Mouse (Mus musculus) embryonic fibroblast, embryonic 13.5 days (primary cell): ENCODE results near the gene Ube2e3. TPM values are rescaled to one million over a fixed set of nuclear protein-coding genes. Genes with fewer than 3 reads are reported as not detected.

ENCODE experiments used
- H3K27ac ChIP-seq: 2 replicates; pipeline ENCODE4 v1.5.1; 2012; ENCODE audit warnings: low read length, control low read depth, inconsistent platforms; ENCODE audit not compliant: insufficient read depth
- H3K4me1 ChIP-seq: 2 replicates; pipeline ENCODE4 v1.6.1; 2011; ENCODE audit warnings: low read length; ENCODE audit not compliant: control insufficient read depth, insufficient read depth
- H3K4me3 ChIP-seq: 2 replicates; pipeline ENCODE4 v1.5.1; 2011; ENCODE audit warnings: mild to moderate bottlenecking, control low read depth, low read length; ENCODE audit not compliant: insufficient read depth
- CTCF ChIP-seq: IDR thresholded peaks from 2 replicates; pipeline ENCODE4 v1.5.1; 2011; ENCODE audit warnings: mild to moderate bottlenecking, control low read depth, low read length, moderate library complexity, borderline replicate concordance; ENCODE audit not compliant: insufficient read depth
- POLR2A ChIP-seq: IDR thresholded peaks from 2 replicates; pipeline ENCODE4 v1.6.1; 2011; ENCODE audit warnings: low read depth, mild to moderate bottlenecking, control low read depth, low read length, moderate library complexity
- polyA plus RNA-seq: library from polyadenylated mRNA; stranded (reverse); fragments of >200 nt; gene quantifications from 2 replicates; pipeline ENCODE4 v1.2.4, GENCODE M21; 2011; ENCODE audit warnings: low read depth; ENCODE audit not compliant: missing spikeins, insufficient read length

The Ube2e3 gene
- 76.1 and 92.7 TPM in 2 replicates for polyA plus RNA-seq

DNA sequence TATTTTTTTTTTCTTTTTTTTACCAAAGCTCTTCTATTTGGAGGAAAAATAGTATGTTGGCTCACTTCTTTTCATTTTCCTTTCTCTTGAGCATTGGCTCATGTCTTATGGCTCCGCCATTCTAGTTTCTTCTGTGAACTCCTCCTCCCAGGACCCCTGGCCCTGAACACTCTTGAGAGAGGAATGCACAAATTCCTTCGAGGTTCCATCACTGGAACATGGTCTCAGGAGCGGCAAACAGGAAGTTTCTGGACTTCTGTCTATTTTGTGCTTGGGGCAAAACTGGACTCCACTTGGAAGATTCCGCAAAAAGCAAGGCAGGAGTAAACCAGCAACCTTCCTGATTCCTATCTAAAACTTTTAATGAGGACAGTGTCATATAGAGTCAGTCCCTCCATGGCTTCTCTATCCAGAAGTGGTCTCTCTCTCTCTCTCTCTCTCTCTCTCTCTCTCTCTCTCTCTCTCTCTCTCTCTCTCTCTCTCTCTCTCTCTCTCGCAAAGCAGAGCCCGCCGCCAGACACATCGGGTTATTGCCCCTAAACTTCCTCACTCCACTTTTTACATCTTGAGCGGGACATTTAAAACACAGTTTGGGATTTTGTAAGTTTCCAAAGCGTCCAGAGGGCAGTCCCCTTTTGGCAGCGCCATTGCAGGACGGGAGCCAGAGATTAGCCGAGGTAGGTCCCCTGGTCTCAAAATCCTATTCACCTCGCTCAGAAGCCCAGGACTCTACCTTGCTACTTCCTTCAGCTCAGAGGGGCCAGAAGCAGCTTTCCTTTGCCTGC is at the start of gene Ube2e3:
TSS of gene Ube2e3 (plus strand) at position 399 of the 785 bp plus-strand sequence.
- Histone ChIP-seq H3K27ac (peak within 1 kb of the TSS; percentile 78), H3K4me3 (peak within 1 kb of the TSS; percentile 96), H3K4me1 (0 out of 2 replicates have a peak, but pooled peaks cover 4% of the 10 kb centered on the region)
- no peak for TF ChIP-seq POLR2A
- TF ChIP-seq CTCF: no peak

DNA sequence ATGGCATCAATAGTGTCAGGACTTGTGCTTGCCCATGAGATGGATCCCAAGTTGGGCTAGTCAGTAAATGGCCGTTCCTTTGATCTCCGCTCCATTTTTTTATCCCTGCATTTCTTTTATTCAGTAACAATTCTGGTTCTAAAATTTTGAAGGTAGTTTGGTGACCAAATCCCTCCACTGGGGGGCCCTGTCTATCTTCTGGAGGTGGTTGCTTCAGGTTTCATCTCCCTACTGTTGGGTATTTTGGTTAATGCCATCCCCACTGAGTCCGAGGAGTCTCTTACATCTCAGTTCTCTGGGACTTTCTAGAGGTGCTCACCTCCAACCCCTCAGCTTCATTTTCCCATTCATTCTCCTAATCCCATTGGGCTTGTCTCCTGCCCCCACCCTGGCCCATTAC is 38.0 kb upstream of the Ube2e3 start:
- H3K4me1 ChIP-seq: no peaks in the 10 kb centered on the region
- H3K27ac ChIP-seq: no peak overlapping the region
- TF ChIP-seq CTCF: no peak
- no peak for TF ChIP-seq POLR2A
- no peak overlapping the region for H3K4me3 ChIP-seq

DNA sequence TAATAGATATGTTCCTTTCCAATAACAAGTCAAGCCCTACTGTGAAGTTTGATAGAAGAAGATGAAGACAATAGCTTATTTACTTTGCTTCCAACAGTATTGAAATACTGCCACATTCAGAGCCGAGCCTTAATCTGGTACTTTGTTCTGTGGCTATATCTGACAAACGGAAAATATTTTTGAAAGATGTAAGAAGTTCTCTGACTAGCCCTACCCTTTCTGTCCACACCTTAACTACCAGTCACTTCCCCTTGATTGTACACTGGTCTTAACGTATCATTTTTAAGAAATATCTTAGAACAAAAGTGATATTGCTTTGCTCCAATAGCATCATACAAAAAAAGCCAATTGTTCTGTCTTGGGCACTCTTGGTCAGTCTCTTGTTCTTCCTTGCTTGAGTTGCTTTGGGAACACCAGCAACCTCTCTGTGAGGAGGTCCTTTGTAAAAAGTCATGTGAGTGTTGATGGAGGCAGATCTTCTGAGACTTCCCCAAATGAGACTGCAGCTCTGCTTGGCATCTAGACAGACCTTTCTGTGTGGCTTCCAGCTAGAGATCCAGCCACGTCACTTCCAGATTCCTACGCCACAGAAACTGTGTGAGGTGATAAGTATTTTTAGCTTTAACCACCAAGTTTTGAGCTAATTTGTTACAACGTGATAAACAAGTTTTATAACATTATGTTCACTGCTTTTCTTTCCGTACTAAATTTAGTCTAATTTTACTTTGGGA is 26.3 kb upstream of the Ube2e3 start:
- H3K4me3 ChIP-seq: no peak overlapping the region
- no peak overlapping the region for H3K27ac ChIP-seq
- no peaks in the 10 kb centered on the region for H3K4me1 ChIP-seq
- no peak for TF ChIP-seq CTCF
- no peak for TF ChIP-seq POLR2A

DNA sequence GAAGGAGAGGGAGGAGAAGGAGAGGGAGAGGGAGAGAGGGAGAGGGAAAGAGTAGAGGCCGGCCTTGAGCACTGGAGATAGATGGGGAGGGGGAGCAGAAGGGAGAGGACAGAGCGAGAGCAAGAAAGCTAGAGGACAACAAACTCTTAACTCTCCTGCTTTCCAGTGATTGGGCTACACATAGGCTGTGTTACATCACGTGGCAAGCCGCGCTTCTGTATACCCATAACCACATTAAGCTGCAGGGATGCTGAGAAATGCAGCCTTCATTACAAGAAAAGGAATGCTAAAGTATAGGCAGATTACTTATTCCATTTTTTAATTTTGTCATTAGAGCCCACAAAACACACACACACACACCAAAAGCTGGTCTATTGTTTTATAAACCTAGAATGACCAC is 23.6 kb upstream of the Ube2e3 start:
- Histone ChIP-seq H3K4me1 (no peaks in the 10 kb centered on the region), H3K27ac (no peak overlapping the region), H3K4me3 (no peak overlapping the region)
- TF ChIP-seq CTCF: no peak
- no peak for TF ChIP-seq POLR2A

DNA sequence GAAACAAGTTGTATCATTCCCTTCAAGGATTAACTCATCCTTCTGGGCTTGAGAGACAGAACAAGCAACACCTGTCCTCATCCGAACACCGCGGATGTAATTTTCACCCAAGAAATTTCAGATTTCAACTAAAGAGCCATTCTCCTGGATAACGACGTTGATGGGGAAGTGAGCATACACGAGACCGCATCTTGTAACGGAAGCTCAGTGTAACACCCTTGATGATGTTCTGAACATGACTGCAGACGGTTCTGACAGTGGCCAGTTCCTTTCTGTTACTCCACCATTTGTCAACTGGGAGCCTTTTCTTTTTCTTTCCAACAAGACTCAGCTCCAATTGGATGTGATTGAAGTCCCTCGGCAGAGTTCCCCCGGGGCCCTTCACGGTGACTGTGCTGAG is 22.6 kb upstream of the Ube2e3 start:
- Histone ChIP-seq H3K4me3 (no peak overlapping the region), H3K27ac (no peak overlapping the region), H3K4me1 (no peaks in the 10 kb centered on the region)
- no peak for TF ChIP-seq CTCF
- TF ChIP-seq POLR2A: no peak

DNA sequence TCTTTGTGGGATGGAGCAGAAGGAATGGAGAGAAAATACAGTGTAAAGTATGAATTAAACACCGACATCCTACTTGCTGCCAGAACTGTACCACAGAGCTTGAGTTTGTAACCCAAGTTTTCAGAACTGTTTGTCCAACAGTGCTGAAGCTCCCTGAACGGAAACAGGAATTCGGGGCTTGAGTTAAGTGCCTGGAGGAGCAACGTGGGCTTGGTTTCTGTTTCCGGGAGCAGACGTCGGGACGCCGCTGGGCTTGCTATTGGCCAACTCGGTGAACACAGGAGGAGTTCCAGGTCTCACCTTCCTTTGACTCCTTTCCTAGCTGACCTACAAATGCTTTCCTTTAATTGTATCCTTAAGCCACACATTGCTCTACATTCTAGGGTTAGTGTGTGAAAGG is 22.2 kb upstream of the Ube2e3 start:
- no peak overlapping the region for H3K27ac ChIP-seq
- no peaks in the 10 kb centered on the region for H3K4me1 ChIP-seq
- TF ChIP-seq POLR2A: no peak
- no peak for TF ChIP-seq CTCF
- H3K4me3 ChIP-seq: no peak overlapping the region

DNA sequence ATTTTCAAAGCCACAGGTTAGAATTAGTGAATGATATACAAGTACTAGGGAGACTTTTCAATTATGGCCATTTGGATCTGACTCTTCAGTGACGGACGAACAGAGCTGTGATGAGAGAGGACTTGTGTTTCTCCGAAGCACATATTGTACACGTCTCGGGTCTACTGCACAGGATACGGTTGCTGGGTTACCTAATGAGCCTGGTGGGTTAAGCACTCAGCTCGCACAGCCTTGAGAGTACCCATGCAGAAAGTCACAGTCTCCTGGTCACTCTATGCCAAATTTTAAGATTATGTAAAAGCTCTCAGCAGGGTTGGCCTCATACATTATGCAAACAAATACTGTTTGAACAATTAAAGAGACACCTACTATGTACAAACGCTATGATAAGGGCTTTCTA is 13.6 kb upstream of the Ube2e3 start:
- Histone ChIP-seq H3K4me3 (no peak overlapping the region), H3K4me1 (no peaks in the 10 kb centered on the region), H3K27ac (no peak overlapping the region)
- TF ChIP-seq CTCF (no peak), POLR2A (no peak)

DNA sequence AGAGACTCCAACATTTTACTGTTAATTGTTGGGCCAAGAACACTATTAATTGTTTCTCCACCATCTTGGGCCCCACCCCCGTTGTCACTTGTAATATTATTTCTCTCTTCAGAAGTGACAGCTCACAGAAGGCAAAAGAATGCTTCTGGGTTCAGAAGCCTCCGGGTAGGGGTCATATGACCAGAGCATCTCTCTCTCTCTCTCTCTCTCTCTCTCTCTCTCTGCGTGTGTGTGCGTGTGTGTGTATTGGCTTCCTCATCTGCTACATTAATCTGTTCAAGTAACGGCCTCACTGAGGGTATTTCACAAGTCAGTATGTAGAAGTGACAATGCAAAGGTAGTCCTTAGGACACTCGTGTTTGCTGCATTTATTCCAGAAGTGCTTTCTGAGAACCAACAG is 9.3 kb upstream of the Ube2e3 start:
- H3K4me3 ChIP-seq: no peak overlapping the region
- H3K27ac ChIP-seq: no peak overlapping the region
- TF ChIP-seq CTCF (no peak), POLR2A (no peak)
- H3K4me1 ChIP-seq: no peaks in the 10 kb centered on the region

DNA sequence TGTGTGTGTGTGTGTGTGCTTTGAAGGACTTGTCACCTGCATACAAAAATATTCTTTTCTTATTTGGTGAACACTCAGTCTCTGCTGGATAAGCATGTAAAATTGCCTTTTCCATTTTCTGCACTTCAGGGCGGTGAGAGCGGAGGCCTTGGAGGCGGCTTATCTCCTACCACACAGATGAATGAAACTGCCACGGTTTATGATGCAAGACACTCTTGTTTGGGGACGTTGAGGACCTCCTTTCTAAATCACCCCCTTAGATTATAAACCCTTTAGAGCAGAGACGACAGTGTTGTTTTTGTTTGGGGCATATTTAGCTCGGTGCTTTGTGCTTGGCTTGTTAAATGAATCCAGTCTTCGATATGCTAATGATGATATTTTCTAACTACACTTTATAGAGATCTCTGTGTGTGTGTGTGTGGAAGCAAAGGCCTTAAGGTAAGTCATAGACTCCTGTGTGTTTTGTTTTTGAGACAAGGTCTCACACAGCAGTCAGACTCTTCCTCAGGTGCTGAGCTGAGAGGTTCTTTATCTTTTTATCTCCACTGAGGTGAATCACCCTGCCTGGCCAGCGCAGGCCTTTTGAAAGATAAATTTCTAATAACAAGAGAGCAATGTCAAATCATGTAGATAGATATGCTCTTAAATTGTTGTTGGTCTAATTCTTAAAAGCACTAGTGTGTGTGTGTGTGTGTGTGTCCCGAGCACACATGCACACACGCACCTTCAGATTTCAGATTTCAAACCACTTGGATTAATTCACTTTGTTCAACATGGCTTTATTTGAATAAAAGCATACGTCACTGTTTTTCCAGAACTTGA is 8.4 kb upstream of the Ube2e3 start:
- Histone ChIP-seq H3K4me1 (no peaks in the 10 kb centered on the region), H3K27ac (no peak overlapping the region), H3K4me3 (no peak overlapping the region)
- TF ChIP-seq POLR2A (no peak), CTCF (no peak)
